Mouse (Mus musculus): ENCODE results near the gene Gm10644.
"Not testable (repeated sequence)": the region's sequence is repeated elsewhere in the genome, so short reads cannot be mapped to it uniquely, and the experiment has no call there.

Gene Gm10644

GRCm38 (mm10) chr8:83955106-83955957 is at the start of gene Gm10644, which contains the start of gene Asf1b:
Gene Gm10644 (minus strand): TSS chr8:83955205.
Gene Asf1b (plus strand): TSS chr8:83955507.
- DNase-seq (ENCODE audit: low read depth, low spot score): peak; percentile 100

DNA sequence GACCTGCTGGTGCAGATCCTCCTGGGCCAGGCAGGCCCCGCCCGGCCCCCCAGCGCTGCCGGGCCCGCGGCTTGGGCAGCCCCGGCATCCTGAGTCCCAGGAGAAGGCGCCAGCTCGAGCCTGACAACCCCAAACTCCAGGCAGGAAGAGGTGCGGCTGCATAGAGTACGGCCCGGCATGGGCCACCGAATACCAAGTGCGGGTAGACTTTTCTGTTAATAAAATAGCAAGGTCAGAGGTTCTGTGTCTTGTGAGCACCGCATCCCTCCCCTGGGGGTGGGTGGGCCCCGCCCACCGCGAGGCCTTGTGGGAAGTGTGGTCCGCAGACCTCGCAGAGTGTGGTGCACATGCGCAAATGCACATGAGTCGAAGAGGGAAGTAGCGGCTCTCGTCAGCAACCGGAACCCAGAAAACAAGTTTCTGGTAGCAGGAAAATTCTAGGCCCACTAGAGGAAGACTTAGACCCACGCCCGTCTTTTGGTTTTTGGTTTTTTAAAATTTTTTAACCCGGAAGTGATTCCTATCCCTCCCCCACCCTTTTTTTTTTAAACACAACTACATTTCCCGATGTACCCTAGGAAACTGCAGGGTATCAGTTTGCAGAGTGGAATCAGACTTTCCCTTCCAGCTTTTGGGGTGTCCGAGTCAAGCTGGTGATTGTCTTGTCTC is 49.7 kb upstream of the Gm10644 start:
- DNase-seq (ENCODE audit: low read depth, low spot score): peak; percentile 91

DNA sequence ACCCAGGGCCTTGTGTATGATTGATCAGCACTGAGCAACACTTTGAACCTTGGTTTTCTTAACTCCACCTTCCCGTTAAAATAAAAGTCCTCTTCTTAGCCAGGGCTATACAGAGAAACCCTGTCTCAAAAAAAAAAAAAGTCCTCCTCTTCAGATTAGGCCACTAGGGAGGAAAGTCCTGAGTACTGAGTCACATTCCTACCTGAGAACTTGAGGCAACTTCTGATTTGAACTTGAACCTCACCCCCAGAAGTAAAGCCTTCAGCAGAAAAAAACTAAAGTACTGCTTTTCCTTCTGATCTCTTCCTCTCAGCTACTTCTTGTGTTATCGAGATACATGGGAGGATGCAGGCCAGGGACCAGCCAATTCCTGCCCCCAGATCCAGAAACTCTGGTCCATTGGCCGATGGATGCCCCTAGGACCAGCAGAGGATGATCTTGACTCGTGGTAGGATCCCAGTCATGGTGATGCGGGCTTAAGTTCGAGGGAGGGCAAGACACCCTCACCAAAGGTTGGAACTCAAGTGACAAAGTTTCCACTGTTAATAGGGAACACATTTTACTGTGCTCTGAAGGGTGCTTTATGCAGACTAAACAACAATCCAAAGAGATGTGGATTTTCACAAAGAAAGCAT is 48.7 kb upstream of the Gm10644 start:
- DNase-seq (ENCODE audit: low read depth, low spot score): no peak

DNA sequence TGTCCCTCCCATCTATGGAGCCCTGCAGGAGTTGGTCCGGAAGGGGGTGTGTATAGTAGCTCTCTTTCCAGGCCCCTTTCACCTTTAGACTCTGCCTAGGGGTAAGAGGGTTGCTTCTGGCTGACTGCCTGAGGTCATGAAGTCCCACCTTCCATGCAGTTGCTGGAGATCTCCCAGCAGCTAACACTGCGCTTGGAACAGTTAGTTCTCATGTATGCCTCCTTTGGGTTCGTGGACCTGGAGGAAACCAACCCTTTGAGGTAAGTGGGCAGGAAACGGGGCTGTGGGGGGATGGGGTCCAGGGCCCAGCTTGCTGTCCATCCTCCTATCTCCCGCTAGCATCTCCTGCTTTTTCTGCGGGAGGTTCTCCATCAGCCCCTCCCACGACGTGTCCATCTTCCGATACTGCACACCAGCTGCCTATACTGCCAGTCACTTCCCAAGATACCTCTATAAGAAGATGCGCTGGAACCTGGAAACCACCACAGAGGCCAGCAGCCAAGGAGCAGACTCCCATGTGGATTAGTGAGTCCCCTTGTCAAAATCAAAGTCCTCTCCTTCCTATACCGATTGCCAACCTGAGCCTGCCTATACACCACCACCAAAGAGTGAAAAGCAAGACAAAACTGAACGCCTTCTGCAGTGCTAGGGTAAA is 48.1 kb upstream of the Gm10644 start:
- no peak for DNase-seq (ENCODE audit: low read depth, low spot score)

DNA sequence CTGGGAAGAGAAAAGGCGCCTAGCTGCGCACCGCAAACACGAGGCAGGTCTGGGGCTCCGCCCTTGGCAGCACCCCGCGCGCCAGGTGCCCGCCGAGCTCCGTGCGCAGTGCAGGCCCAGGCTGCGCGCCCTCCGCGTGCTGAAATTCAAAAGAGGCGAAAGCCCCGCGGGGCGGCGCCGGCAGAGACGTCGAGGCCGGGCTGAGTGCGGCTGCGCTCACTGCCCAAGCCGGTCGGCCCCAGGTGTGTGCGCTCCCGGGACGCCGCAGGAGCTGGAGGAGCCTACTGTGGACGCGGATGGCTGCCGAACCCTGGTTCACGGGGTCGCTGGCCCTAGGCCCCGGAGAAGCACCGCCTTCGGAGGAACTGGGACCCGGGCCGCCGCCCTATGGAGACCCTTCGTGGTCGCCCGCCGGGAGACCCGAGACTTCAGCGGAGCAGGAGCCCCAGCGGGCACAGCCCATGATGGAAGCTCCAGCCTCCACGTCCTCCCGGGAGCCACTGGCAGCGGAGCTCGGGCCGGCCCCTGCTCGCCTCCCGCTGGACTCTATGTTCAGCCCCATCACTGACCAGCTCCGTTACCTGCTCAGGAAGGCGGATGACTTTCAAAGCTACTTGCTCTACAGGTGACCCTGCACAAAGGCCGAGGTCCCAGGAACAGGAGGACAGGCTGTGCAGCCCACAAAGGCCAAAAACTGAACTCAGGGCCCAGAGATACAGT is 46.4 kb upstream of the Gm10644 start, which contains the start of gene 1700067K01Rik:
Gene 1700067K01Rik (plus strand): TSS at position 222 of the 720 bp plus-strand sequence.
- no peak for DNase-seq (ENCODE audit: low read depth, low spot score)

DNA sequence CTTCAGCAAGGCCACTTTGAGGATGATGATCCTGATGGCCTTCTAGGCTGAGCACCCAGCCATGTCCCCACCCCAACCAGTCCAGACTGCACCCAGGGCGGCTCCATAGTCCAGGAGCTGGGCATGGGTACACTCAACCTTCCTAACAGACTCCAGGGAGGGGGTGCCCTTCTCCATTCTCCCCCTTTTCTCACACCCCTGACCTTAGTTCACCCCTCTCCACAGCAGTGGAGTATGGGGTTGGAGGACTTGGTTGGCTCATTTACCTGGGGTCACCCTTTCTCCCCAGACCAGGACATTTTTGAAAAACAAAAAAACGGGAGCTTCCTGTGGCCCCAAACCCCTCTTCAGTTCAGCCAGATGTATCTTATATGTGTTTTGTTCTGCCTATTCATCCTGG is 44.8 kb upstream of the Gm10644 start:
- no peak for DNase-seq (ENCODE audit: low read depth, low spot score)

- DNase-seq (ENCODE audit: low read depth, low spot score): no peak
Measured at GRCm38 (mm10) chr8:83999057-83999705, 44.2 kb upstream of the Gm10644 start.

- DNase-seq (ENCODE audit: low read depth, low spot score): peak; percentile 54
Measured at GRCm38 (mm10) chr8:83998231-83999056, 43.4 kb upstream of the Gm10644 start.

DNA sequence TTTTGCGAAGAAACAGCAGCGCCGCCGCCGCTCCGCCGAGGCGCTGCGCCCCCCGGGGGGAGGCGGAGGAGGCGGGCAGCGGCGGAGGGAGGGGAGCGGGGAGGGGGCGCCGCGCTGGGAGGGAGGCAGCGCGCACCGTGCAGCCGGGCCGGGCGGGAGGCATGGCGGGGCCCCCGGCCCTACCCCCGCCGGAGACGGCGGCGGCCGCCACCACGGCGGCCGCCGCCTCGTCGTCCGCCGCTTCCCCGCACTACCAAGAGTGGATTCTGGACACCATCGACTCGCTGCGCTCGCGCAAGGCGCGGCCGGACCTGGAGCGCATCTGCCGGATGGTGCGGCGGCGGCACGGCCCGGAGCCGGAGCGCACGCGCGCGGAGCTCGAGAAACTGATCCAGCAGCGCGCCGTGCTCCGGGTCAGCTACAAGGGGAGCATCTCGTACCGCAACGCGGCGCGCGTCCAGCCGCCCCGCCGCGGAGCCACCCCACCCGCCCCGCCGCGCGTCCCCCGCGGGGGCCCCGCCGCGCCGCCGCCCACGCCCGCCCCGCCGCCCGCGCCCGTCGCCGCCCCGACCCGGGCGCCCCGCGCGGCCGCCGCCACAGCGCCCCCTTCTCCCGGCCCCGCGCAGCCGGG is 42.6 kb upstream of the Gm10644 start, which contains the start of gene Samd1:
Gene Samd1 (plus strand): TSS at position 162 of the 631 bp plus-strand sequence.
- no peak for DNase-seq (ENCODE audit: low read depth, low spot score)

DNA sequence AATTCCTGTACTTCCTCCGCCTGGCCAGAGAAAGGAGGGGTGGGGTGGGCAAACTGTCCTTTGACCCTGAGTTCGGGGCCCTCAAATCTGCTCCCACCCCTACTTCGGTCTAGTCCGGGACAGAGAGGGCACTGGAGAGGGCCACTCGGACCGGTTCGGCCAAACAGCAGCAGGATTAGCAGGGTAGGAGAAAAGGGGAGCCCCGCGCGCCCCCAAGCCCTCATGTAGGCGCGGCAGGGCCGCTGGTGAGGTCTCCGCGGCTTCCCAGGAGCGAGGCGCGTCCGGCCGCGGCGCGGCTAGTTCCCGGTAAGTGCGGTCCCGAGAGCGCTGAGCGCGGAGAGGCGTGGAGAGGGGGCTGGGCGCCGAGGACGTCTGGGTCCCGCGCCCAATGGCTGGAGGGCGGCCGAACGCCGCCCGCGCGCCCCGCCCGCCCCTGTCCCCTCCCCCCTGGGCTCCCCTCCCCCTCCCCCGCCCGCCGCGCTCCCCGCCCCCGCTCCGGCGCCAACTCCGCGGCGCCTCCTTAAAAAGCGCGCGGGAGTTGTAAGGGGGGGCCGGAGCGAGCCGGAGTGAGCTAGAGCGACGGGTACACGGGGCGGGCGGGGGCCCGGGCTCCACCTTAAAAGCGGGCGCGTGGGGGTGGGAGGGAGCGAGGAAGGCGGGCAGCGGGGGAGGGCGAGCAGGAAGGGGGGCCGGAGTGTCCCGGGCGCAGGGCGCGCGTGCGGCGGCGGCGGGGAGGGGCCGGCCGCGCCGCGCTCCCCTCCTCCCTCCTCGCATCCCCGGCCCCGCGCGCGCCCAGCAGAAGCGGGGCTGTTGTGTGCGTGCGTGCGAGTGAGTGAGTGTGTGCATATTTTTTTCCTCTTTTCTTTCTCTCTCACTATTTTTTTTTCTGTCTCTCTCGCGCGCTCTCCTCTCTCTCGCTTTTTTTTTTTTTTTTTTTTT is 41.8 kb upstream of the Gm10644 start:
- DNase-seq (ENCODE audit: low read depth, low spot score): peak; percentile 84

- no peak for DNase-seq (ENCODE audit: low read depth, low spot score)
Measured at GRCm38 (mm10) chr8:83995973-83996372, 41.0 kb upstream of the Gm10644 start.

- no peak for DNase-seq (ENCODE audit: low read depth, low spot score)
Measured at GRCm38 (mm10) chr8:83994030-83994429, 39.0 kb upstream of the Gm10644 start.

DNA sequence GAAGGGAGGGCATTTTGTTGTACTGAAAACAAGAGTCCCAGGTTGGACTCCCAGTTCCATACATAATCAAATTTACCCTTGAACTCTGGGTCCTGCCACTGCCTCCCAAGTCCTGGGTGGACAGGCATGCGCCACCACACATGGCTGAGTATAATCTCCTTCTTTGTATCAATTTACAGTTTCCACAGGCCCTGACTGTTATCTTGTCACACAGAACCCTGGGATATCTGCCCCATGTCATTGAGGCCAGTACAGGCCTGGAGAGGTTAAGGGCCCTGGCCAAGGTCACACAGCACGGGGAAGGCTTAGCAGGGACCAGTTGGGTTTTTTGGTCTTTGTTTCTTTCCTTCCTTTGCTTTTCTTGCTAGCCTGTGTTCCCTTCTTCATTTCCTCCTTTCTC is 37.5 kb upstream of the Gm10644 start:
- DNase-seq (ENCODE audit: low read depth, low spot score): no peak

- no peak for DNase-seq (ENCODE audit: low read depth, low spot score)
Measured at GRCm38 (mm10) chr8:83990170-83990569, 35.2 kb upstream of the Gm10644 start.

DNA sequence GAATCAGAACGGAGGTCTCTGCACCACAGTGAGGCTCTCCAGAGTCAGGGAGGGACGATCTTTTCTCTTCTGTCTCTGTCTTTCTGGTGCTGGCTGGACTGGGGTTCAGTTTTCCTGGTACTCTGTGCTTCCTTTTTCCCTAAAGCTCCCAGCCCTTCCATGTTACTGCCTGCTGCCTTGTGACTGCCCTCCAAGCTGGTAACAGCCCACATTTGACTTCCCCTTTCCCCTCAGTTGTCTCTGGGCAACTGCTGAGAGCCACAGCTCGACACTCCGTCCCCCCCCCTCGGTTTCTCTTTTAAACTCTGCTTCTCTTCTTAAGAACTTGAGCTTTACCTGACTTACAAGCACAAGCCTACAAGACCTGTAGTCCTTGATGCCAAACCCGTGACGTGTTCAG is 34.2 kb upstream of the Gm10644 start:
- DNase-seq (ENCODE audit: low read depth, low spot score): no peak

DNA sequence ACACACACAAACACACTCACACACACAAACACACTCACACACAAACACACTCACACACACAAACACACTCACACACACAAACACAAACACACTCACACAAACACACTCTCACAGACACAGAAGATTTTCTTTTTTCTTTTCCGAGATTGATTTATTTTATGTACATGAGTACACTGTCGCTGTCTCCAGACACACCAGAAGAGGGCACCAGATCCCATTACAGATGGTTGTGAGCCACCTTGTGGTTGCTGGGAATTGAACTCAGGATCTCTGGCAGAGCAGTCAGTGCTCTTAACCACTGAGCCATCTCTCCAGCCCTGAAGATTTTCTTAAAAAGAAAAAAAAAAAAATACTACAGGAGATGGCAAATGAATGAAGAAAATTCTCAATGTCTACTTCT is 28.2 kb upstream of the Gm10644 start:
- not testable (repeated sequence) for DNase-seq (ENCODE audit: low read depth, low spot score)

DNA sequence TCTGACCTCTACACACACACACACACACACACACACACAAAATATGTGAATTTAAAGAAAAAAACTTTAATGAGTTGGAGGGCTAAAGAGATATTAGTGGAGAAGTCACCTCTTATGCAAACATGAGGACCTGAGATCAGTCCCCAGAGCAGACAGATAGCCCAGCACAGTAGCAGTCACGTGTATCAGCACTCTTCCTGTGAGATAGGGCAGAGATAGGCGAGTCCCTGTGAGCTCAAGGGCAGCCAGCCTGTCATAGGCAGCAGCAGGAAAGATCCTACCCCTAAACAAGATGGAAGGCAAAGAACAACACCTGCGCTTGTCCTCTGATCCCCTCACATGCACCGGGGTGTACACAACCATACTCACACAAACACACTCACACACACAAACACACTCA is 27.4 kb upstream of the Gm10644 start:
- no peak for DNase-seq (ENCODE audit: low read depth, low spot score)

GRCm38 (mm10) chr8:83981533-83981932 is 26.5 kb upstream of the Gm10644 start:
- DNase-seq (ENCODE audit: low read depth, low spot score): no peak
